Mouse (Mus musculus): ENCODE data around the gene Ralgps2.

DNA sequence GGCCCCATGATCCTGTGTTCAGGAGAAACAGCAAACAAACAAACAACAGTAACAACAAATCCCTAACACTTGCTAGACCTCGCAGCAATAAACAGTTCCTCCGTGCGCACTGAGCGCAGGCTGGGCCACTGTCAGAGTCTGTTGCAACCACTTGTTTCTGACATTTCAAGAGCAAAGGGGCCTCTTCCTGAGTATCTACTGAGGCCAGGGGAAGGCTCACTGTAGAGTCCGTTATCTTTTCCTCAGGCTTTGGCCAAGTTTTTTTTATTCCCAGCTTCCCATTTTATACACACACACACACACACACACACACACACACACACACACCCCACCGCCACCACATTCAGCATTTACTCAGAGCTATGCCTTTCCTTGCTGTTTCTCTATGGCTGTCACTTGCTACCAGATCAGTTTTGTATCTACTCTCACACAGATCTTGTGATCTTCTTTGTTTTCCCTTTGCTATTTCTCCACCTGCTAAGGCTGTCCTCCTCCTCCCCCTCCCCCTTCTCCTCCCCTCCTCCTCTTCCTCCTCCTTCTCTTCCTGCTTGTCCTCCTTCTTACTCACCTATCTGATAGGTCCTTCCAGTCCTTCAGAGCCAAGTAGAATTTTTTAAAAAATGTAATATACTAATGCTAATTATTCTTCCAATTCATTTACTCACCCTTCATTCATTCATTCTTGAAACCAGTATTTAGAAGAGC lies 47.4 kb upstream of the Ralgps2 start:
- no peak for TF ChIP-seq ZC3H11A (IDR thresholded peaks at IDR 0.05; ENCODE audit: borderline replicate concordance, low read depth, low read length)
- no peak for TF ChIP-seq MAFK (IDR thresholded peaks at IDR 0.05; ENCODE audit: insufficient read depth, low read depth, low read length)
- TF ChIP-seq ZNF384 (IDR thresholded peaks at IDR 0.05; ENCODE audit: low read depth, low read length) = no peak
- no peak for TF ChIP-seq CHD2 (IDR thresholded peaks at IDR 0.05; ENCODE audit: low read depth, low read length)

Data from ES-E14 (cell line).